Mouse (Mus musculus): ENCODE data around the gene Napsa.

The Napsa gene

DNA sequence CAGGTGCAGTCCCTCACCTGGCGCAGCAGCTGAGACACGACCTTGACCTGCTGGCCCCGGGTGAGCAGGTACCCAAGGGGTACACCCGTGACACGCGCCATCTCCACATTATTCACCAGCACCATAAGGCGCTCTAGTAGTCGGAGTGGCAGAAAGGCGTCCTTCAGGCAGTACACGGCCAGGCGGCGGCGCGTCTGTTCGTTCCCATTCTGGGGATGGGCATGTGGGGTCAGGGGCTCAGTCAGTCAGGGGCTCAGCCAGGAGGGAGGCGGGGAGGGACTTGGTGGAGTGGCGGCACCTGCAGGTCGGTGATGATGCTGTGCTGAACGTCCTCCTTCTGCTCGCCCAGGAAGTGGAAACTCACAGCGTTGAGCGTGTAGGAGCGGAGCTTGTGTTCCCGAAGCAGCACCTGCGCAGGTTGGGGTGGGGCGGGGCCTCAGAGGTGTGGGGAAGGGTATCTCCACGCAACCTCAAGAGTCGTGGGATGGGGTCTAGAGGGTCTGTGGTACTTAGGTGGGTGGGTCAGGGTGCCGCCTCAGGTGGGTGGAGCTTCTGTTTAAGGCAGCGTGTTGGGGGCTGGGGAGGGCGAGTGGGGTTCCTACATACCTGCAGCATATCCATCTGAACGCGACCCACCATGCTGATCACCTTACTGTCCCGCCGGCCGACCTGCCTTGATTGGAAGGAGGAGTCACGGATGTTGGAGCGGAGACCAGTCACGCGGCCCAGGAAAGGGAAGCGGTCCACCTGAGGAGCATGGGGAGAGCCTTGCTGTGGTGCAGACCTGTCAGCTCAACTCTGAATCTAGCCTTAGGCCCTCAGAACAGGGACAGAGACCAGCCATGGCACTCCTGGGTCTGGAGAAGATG lies 33.2 kb upstream of the Napsa start:
- no peak for DNase-seq (ENCODE audit: low spot score in 2 of 2)

GRCm38 (mm10) chr7:44542555-44542954 lies 29.6 kb upstream of the Napsa start:
- DNase-seq (ENCODE audit: low spot score in 2 of 2) = peak in 1 of 2 experiments; percentile 21

DNA sequence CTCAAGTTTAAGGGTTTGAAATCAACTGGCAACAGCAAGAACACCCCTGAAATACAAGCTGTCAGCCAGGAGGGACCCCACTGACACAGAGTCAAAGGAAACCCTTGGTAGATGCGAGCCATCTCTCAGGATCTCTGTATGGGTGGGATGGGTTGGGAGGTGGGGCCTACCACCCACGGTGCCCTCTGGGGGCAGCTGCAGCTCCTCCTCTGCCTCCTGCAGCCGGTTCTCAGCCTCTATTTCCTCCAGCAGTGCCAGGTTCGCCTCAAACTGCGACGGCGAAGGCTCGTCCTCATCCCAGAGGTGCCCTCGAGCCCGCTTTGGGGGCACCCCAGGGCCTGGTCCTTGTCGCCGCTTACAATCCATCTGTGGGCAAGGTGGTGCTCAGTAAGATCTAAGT lies 29.1 kb upstream of the Napsa start:
- peak in 1 of 2 experiments; percentile 32 for DNase-seq (ENCODE audit: low spot score in 2 of 2)

GRCm38 (mm10) chr7:44546274-44546673 lies 25.9 kb upstream of the Napsa start:
- no peak for DNase-seq (ENCODE audit: low spot score in 2 of 2)

- no peak for DNase-seq (ENCODE audit: low spot score in 2 of 2)
Measured at GRCm38 (mm10) chr7:44547041-44547440, 25.1 kb upstream of the Napsa start.

- no peak for DNase-seq (ENCODE audit: low spot score in 2 of 2)
Measured at GRCm38 (mm10) chr7:44547725-44548124, 24.5 kb upstream of the Napsa start.

- DNase-seq (ENCODE audit: low spot score in 2 of 2) = peak; percentile 100
Measured at GRCm38 (mm10) chr7:44548497-44549087, 23.6 kb upstream of the Napsa start, which contains the start of gene Pold1. Gene Pold1, minus strand, starts transcription at chr7:44548849.

GRCm38 (mm10) chr7:44549621-44550408 lies 22.4 kb upstream of the Napsa start:
- DNase-seq (ENCODE audit: low spot score in 2 of 2) = no peak

DNA sequence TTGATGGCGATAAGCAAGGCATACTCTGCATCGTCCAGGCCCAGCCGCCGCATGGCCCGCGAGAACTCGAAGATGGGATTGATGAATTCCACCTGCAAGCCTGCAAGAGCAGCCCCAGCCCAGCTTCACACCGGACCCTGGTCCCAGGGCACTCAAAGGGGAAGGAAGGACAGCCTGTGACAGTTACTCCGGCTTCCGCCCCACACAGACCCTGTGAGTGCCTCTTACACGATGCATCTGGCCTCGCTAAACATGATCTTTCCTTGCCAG lies 21.8 kb upstream of the Napsa start:
- no peak for DNase-seq (ENCODE audit: low spot score in 2 of 2)

DNA sequence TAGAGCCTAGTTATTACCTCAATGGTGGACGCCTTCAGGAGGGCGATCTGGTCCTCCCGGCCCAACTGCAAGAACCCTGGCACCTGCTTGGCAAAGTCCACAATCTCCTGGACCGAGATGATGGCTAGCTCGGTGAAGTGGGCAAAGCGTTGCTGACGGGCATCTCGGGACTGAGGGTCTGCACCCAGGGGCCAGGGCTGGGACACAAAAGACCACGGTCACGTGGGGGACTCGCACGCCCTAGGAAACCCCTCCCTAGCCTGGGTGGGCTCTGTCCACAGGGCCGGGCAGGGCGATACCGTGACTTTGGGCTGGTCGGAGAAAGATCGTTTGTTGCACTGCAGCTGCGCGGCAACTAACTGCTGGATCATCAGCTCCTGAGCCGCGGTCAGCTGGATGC lies 20.9 kb upstream of the Napsa start:
- no peak for DNase-seq (ENCODE audit: low spot score in 2 of 2)

- no peak for DNase-seq (ENCODE audit: low spot score in 2 of 2)
Measured at GRCm38 (mm10) chr7:44551731-44552130, 20.4 kb upstream of the Napsa start.

GRCm38 (mm10) chr7:44552141-44552908 lies 19.9 kb upstream of the Napsa start:
- no peak for DNase-seq (ENCODE audit: low spot score in 2 of 2)

DNA sequence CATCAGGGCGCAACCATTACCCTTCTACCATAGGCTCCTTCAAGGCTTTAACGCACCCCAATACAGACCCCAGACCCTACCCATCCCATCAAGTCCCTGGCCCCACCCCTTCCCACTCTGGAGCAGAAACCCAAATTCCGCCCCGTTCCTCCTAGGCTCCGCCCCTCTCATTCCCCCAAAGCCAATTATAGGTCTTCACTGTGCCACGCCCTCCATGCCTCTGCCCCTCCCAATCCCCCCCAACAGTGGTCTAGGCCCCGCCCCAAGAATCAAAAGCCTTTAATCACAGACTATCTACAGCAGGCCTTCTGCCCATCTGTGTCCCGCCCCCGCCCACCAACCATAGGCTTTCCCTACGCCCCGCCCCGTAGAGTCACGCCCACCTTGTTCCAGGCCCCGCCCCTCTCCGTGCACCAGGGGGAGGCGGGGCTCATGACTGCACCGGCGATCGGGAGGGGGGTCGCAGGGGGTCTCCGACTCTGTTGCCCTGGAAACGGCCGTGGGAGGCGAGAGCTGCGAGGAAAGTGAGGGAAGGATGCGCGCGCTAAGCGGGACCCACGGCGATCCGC lies 18.9 kb upstream of the Napsa start:
- DNase-seq (ENCODE audit: low spot score in 2 of 2) = peak; percentile 76 to 82

DNA sequence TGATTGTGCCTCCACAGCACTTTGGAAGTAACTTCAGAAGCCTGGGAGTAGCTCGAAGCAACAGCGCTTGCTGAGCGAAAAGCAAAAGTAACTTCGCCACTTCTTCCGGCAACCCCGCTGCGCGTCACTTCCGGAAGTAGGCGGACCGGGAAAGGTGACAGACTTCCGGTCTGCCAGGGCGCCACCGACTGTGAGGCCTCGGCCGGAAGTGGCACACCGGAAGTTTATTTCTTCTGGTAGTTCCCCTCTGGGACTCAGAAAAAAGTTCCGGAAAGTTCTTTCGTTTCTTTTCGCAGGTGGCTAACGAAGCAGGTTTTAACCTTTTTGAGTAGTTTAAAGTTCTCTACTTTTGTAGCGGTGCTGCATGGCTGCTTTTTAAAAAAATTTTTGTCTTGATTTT lies 18.4 kb upstream of the Napsa start, which contains the start of gene Nr1h2:
Gene Nr1h2, minus strand, starts transcription at position 126 of the 400 bp plus-strand sequence.
- DNase-seq (ENCODE audit: low spot score in 2 of 2) = peak; percentile 95 to 97

DNA sequence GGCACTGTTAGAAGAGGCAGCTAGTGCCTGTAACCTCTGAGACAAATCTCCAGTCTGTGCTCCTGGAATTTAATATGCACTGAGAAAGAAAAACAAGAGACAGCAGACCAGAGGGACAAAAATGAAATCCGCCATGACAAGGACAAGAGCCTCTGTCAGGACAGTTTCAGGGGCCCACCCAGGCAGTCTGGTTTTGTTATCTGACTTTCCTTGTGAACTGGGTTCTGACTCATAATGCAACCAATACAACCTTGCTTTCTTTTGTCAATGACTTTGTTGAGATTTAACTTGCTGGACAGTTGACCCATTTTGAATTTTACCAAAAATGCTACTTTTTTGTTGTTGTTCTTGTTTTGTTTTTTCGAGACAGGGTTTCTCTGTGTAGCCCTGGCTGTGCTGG lies 14.6 kb upstream of the Napsa start:
- DNase-seq (ENCODE audit: low spot score in 2 of 2) = no peak

DNA sequence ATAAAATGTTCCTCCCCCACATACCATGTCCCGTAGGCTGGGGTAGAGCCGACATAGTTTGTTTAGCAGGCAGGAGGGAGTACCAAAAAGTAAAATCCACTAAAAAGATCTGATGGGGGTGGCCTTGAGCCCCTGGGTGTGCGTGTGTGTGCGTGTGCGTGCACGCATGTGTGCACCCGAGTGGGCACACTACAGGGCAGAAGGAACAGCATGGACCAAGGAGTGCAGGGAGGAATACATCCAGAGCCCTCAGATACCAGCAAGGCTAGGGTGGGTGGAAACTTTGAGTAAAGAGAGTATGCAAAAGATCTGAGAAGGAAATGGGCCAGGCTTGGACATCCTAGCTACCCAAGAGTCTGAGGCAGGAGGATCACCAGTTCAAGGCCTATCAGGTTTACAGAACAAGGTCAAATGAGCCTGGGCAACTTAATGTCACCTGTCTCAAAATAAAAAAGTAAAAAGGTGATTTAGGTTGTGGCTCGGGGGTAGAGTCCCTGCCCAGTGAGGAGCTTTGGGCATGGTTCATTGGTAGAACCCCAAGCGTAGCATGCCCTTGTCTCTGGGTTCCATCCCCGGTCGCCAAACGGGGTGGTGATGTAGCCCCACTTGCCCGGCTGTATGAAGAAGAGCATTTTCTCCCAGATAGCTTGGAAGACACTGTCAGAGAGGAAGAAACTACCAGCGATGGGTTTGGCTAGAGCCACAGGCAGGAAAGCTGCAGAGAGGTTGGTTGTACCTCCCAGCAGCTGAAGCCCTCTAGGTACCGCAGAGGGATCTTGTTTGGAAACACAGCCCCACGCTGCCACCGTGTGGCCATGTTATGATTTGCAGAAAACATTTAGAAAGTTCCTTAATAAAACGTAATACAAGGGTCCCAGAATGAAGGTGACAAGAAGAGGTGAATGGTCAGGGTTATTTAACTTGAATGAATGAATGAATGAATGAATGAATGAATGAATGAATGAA lies 11.5 kb upstream of the Napsa start:
- DNase-seq (ENCODE audit: low spot score in 2 of 2) = peak; percentile 68 to 83

- no peak for DNase-seq (ENCODE audit: low spot score in 2 of 2)
Measured at GRCm38 (mm10) chr7:44563284-44563683, 8.9 kb upstream of the Napsa start.

DNA sequence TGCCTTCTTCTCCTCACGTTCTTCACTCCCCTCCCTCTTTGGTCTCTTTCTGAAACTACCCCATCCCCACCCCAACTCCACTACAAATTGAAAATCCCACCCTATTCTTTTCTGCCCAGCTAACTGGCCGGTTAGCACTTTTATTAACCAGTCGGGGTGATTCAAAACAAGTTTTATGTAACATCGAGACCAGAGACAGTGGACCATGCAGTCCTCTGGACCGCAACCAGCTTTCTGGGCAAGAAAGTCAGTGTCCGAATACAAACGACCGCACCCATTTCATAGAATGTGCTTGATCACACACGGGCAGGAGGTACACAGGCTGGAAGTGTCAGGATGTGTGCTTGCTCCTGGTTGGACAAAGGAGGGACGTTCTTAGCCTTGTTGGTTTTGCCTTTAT lies 7.7 kb upstream of the Napsa start:
- no peak for DNase-seq (ENCODE audit: low spot score in 2 of 2)

- DNase-seq (ENCODE audit: low spot score in 2 of 2) = no peak
Measured at GRCm38 (mm10) chr7:44565414-44565813, 6.8 kb upstream of the Napsa start.

GRCm38 (mm10) chr7:44568803-44569202 lies 3.4 kb upstream of the Napsa start:
- no peak for DNase-seq (ENCODE audit: low spot score in 2 of 2)
